Mouse (Mus musculus): Measurements from ENCODE around the gene Gldc.

The Gldc gene

GRCm38 (mm10) chr19:30105045-30105842 lies 70.0 kb downstream of the Gldc start:
- no peak for DNase-seq

- DNase-seq = no peak
Observed at GRCm38 (mm10) chr19:30102620-30103019, 72.6 kb downstream of the Gldc start.

- DNase-seq = no peak
Observed at GRCm38 (mm10) chr19:30100571-30100970, 74.7 kb downstream of the Gldc start.

- DNase-seq = no peak
Observed at GRCm38 (mm10) chr19:30097039-30097438, 78.2 kb downstream of the Gldc start.

- no peak for DNase-seq
Observed at GRCm38 (mm10) chr19:30096186-30096585, 79.0 kb downstream of the Gldc start.

- no peak for DNase-seq
Observed at GRCm38 (mm10) chr19:30091644-30092295, 83.5 kb downstream of the Gldc start.

- no peak for DNase-seq
Observed at GRCm38 (mm10) chr19:30090163-30090562, 85.1 kb downstream of the Gldc start.

GRCm38 (mm10) chr19:30065797-30066196 lies 109.4 kb downstream of the Gldc start:
- no peak for DNase-seq

GRCm38 (mm10) chr19:30054218-30054617 lies 121.0 kb downstream of the Gldc start:
- no peak for DNase-seq

- no peak for DNase-seq
Observed at GRCm38 (mm10) chr19:30051479-30051878, 123.8 kb downstream of the Gldc start.

GRCm38 (mm10) chr19:30050584-30050983 lies 124.6 kb downstream of the Gldc start:
- no peak for DNase-seq

Data from thymus, adult 18-20 months (tissue).